Mouse (Mus musculus): ENCODE measurements around the gene Olfr1423.
A peak's percentile ranks its signal among the peaks of the same experiment; 100 is the strongest.
"Not testable (repeated sequence)": the region's sequence is repeated elsewhere in the genome, so short reads cannot be mapped to it uniquely, and the experiment has no call there.

Gene Olfr1423

DNA sequence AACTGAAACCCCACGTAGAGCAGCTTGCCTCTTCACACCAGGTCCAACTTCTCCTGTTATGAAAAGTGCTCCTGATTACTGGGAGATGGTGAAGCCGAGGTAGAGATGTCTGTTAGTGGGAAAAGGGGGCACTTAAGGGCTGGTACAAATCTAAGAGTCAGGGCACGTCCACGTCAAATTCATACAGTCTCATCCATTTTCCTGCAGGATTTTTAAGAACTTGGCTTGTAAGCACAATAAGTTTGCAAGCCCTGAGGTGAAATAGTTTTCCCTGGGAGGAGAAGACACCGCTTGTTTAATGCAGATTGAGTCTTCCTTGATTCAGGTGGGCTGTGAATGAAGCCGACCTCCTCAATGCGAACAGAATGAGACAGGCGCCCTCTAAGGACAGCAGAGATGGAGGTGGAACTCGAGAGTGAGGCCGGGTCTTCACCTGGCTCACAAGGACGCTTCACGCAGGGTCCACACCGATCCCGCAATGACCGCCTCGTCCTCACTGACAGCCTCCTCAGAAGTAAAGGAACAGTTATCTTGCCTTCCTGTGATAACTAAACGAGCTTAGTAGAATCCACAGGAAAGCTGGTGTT, 34.7 kb downstream of the Olfr1423 start:
- peak; percentile 23 to 38 for DNase-seq

DNA sequence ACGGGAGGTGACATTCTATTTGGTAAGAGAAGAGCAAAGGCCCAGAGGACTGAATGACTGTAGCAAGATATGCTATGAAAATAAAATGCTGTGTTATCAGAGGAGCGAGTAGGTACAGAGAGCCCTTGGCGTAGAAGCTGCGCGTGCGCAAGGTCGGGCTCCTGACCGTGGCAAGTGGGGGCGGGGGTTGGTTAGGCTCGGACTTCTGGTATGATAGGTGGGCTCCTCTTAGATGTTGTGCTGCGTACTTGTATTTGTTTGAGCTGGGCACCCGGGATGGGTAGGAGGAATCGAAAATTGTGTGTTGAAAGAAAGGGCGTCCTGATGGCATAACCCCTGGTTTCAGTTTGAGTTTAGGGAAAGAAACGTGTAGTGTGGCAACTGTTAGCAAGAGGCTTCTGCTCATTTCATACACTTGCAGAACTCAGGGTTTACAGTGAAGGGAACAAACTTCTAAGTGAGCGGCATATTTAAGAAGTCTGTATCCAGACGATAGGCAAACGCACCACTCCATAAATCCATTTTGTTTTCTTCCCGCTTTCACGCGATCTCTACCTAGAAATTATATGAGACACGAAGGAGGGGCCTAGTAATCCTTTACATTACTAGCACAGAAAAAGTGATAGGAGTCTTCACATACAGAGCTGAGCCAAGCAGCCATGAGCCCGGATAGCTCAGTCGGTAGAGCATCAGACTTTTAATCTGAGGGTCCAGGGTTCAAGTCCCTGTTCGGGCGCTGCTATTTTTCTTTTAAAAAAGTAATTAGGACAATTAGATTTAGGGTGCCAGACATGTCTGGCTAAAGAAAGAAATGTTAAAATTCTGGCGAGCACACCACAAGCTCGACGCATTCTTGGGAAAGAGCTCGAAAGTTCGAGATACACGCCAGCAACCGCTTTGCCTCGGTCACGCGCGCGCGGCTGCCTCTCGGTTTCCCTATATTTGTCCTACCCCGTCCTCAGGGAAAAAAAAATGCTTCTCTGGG, 35.4 kb downstream of the Olfr1423 start:
- DNase-seq, result peak; percentile 89 to 92

DNA sequence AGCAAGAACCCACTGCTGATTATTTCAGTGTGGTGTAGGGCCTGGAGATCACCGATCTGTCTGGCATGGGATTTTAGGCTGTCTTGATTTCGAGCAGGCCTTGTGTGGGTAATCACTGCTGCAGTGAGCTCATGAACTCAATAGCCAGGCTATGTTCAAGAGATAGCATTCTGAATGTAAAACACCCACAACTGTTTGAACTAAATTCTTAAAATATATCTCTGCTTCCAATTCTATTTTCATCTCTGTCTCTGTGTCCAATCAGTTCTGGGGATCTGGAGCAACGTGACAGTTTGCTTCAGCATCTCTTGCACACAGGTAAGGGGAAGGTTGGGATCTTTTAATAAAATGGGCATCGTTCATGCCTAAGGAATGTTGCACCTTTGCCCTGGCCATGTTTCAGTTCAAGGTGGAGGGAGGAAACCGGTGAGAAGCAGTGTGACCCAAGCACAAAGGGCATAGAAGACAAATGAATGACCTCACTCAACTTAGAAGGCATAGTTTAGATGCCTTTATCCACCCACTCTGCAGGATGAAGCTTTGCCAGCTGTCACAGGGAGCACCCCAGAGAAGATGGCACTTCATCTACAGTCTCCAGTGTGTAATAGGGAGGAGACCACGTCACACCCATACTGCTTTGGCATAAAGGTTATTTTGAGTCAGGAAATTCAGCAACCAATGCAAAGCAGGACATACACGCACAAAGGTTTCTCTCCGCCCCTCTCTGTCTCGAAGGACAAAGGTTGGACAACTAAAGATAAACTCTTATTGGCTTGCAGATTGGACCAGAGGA, 36.7 kb downstream of the Olfr1423 start:
- peak in 1 of 2 experiments; percentile 24 for DNase-seq

- DNase-seq, result no peak
These were observed 37.5 kb downstream of the Olfr1423 start for GRCm38 (mm10) chr19:12003568-12003967.

DNA sequence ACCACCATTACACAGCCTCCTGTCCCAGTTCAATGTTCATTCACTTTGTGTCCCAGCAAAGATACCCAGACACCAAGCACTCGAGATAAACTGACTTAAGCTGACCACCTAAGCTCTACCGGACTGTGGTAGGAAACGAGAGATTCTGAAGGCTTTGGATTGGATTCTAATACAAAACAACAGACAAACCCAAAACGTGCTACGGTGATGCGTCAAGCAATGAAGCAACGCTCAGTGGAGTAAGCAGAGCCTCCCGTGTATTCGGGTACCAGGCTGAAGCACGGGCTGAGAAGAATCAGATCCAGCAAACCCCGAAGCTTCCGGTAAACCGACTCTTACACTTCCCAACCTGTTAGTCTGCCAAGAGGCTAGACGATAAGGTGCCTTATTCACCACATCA, 38.3 kb downstream of the Olfr1423 start:
- DNase-seq, result peak in 1 of 2 experiments; percentile 23

- peak; percentile 67 to 79 for DNase-seq
These were observed 39.0 kb downstream of the Olfr1423 start for GRCm38 (mm10) chr19:12002125-12002524.

DNA sequence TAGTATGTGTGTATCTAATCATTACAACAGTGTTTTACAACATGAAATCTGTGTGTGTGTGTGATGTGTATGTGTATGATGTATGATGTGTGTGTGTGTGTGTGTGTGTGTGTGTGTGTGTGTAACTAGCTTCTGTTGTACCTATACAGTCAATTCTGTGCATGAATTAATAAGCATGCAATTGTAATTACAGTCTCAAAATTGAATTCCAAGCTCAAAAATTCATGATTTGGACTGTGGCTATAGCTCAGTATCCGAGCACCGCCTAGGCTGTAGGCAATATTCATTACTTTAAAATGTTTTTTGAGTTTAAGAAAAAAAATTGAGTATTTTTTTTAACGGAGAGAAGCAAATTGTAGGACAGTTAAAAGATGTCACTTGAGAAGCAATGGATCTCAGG, 39.4 kb downstream of the Olfr1423 start:
- no peak for DNase-seq

DNA sequence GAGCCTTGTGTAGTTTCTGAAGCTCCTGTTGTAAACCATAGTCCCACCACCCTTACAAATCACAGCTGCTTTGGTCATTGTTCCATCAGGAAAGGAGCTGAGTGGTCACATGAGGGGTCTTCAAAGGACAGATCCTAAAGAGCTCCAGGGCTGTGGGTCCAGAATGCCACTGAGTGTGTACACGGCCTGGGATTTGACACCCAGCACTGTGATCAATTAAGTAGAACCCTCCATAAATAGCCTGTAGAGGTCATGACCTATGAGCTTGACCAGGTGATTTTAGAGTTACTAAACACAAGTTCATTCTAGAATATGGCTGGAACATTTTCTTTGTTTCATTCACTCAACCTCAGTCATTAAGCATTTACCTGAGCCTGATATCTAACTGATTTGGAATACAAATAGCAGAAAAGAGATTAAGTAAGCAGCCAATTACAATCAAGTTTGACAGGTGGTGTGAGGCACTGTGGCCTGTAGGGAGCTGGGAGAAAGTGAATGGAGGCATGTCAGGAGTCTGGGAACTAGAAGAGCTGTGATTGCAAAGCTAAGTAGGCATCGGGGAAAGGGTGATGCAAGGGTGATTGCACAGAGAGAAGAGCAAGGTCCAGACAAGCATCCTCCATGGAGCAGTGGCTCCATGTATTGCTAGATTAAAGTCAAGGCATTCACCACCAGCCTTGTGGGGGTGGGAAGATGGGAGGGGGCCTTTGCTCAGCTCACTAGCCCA, 45.2 kb downstream of the Olfr1423 start:
- DNase-seq, result no peak

DNA sequence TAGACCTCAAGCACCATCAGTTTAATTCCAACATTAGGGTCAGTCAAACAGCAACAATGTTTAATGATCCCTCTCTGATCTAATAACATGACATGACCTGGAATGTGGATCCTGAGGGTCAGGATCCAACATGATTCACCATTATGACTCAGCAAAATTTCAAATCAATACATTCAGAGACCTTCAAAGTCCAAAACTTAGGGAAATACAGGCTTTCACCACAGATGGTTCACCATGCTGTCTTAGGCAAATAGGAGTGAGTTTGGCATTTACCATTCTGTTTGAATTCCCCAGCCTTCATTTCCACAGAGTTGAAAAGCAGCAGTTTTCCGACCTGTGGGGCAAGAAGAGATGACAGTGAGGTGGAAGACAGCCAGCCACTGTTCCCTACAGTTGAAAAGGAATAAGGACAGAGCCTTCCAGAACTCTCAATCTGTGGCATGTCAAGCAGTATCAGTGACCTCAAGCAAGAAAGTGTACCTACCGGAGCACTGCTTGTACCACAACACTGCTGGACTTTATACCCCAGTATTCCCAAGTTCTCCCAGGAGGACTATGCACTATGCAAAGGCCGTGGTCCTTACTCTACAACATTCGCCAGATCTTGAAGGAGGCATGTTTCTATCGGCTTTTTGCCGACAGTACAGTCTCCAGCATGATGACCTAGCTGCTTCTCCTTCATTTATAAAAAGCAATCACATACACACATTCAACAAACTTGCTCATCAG, 46.2 kb downstream of the Olfr1423 start:
- DNase-seq, result no peak

DNA sequence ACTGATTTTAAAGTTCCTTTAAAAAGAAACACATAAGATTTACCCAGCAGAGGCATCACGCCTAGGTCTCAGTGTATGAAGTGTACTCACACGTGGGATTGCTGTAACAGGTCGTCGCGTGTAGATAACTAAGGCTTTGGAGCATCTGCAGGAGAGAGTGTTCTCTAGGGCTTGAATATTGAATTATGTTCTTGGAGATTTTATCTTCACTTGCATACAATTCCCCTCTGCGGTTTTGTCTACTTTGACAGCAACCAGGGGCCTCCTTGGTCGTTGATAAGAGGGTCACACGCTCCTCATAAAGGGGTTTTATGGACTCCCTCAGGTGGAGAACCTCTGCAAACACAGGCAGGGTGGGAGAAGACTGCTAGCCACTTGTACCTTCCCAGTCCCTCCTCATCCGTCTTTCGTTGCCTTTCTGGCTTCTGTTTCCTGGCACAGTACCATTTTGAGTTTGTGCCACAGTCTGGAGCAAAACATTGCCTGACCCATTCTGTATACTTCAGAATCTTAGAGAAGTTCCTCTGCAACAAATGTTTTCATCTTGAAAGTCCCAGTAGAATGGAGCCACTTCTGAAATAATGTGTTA, 48.6 kb downstream of the Olfr1423 start:
- DNase-seq, result no peak

DNA sequence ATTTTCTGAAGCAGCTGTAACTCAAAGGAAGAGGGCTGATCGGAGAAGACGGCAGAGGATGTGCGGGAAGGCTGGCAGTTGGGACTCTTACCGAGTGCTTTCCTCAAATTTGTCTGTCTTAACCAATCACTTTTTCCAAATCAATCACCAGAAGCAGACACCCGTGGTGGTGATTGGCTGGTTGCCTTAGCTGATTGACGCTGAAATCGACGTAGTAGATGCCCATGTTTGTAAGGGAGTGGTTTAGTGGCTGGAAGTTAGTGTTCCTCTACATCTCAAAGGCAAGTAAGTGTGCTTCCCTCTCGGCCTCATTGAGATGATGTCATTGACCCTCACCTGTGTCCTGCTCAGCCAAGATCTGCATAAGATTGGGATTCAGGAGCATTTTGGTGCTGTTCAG, 49.1 kb downstream of the Olfr1423 start:
- DNase-seq, result no peak

DNA sequence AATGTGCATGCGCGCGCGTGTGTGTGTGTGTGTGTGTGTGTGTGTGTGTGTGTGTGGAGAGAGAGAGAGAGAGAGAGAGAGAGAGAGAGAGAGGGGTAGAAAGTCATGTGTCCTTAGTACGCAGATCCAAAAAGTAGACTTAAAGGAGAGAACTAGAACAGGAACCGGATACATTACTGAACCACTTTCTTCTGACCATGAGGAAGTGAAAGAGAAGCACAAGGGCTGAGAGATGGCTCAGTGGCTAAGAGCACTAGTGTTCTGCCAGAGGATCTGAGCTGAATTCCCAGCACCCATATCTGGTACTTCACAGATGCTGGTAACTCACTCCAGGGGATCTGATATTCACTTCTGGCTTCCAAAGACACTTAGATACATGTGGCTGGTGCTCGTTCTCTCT, 51.8 kb downstream of the Olfr1423 start:
- DNase-seq, result no peak

DNA sequence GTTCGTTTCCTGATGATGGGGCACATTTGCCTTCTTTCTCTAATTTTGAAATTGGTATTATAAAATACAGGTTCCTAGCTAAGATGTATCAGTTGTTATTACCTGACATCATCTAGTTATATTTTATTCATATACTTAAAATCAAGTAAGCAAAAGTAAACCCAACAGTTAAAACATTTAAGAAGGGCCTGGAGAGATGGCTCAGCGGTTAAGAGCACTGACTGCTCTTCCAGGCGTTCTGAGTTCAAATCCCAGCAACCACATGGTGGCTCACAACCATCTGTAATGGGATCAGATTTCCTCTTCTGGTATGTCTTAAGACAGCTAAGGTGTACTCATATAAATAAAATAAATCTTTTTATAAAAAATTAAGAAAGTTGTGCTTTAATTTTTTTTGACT, 53.3 kb downstream of the Olfr1423 start:
- DNase-seq, result no peak

GRCm38 (mm10) chr19:11984614-11985013, 56.5 kb downstream of the Olfr1423 start:
- DNase-seq, result not testable (repeated sequence)

All from cerebellum, postnatal 36 days (tissue).